Mouse (Mus musculus): Measurements from ENCODE around the gene Supt16.

Gene Supt16

DNA sequence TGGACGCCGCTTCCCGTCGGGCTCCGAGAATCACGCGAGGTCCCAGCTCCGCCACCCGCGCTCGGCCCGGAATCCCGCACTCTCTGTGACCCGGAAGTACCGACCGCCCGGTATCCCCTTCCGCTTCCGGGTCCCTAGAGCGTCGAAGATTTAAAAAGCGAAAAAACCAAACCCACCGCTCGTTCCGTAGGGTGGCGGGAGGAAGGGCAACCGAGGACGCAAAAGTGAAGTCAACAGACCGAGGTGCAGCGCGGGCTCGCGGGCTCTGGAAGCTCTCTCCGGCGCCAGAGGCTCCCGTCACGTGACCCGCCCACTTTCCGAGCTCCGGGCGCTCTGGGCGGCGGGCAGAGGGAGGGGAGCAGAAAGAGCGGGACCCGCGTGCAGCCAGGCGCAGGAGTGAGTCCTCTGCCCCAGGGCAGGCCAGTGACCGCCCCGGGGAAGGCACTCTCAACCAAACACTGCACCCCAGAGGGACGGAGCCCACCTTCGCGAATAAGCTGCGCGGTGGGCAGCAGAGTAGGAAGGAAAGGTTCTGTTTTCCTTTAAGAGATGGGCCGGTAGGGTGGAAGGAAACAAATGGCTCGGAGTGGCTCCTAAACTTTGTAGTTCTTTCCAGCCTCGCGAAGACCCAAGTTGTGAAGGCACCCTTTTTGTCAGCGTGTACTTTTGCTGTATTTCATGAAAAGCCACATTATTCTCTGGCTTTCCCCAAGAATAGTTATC lies at the start of gene Supt16:
TSS of gene Supt16 (minus strand) at position 261 of the 723 bp plus-strand sequence.
- CTCF ChIA-PET: interaction anchor here (0.5 to 2.0 kb wide), 14 partner anchors 9 to 188 kb away, joined by 3 to 10 read pairs (median 3); partner anchors contain the start of genes Rab2b (in 2 of the 4), Tox4 (in 2 of the 4) and Hnrnpc (in 1 of the 4)
- POLR2A ChIA-PET: interaction anchor here (0.5 to 9.1 kb wide), 87 partner anchors 9 to 293 kb away, joined by 3 to 109 read pairs (median 5); partner anchors contain the start of genes Hnrnpc (in 4 of the 4), Chd8 (in 3 of the 4), Tox4 (in 3 of the 4) and Mettl3 (in 2 of the 4)

GRCm38 (mm10) chr14:52246129-52246528 lies 48.9 kb upstream of the Supt16 start:
- ChIA-PET CTCF (interaction anchor here in 1 of 4 experiments (1.5 kb wide), 1 partner anchor 11 kb away, joined by 5 read pairs; the partner anchor contains the start of gene Chd8), POLR2A (interaction anchor here in 2 of 4 experiments (0.9 to 1.7 kb wide), 5 partner anchors 9 to 19 kb away, joined by 3 to 9 read pairs (median 4); partner anchors contain the start of gene Chd8 (in 1 of the 2))

- POLR2A ChIA-PET: interaction anchor here (0.6 to 6.4 kb wide), 85 partner anchors 8 to 361 kb away, joined by 3 to 92 read pairs (median 5); partner anchors contain the start of genes Chd8 (in 4 of the 4), Rab2b (in 4 of the 4), Tox4 (in 4 of the 4) and Hnrnpc (in 3 of the 4)
- CTCF ChIA-PET: interaction anchor here (0.5 to 1.8 kb wide), 17 partner anchors 12 to 374 kb away, joined by 3 to 23 read pairs (median 5); partner anchors contain the start of genes Chd8 (in 3 of the 4), Tox4 (in 3 of the 4), Rab2b (in 2 of the 4) and Hnrnpc (in 1 of the 4)
Measured at GRCm38 (mm10) chr14:52244690-52245042, 47.5 kb upstream of the Supt16 start.

DNA sequence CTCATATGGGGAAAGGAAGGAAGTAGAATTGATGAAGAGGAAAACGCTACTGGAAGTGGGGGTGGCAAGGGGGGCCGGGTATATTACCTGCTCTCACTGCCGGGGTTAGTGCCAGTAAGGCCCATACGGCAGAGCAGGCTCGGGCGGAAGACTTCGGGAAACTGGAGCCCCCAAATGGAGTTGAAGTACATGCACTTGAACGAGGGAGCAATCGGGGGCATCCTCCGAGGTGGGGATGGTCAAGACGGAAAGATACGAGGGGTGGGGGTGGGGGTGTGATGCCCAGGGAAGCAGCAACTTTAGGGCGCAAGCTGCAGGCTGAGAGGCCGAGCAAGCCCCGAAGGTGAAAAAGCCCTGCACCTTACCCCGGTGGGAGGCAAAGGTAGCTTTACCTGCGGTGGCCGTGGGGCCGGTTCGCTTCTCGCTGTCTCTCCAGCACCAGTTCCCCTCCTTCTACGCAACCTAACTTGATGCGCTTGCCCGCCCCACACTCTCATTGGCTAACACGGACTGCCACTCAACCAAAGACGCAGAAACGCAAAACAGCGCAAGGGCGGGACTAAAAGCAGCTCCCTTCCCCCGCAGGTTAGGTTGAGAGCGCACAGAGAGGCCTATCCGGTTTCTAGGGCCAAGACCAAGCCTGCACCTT lies 46.9 kb upstream of the Supt16 start:
- ChIA-PET CTCF (interaction anchor here (0.5 to 1.8 kb wide), 18 partner anchors 12 to 373 kb away, joined by 3 to 23 read pairs (median 5); partner anchors contain the start of genes Chd8 (in 3 of the 4), Tox4 (in 3 of the 4), Rab2b (in 2 of the 4) and Hnrnpc (in 1 of the 4)), POLR2A (interaction anchor here (0.6 to 6.4 kb wide), 89 partner anchors 8 to 360 kb away, joined by 3 to 92 read pairs (median 5); partner anchors contain the start of genes Chd8 (in 4 of the 4), Rab2b (in 4 of the 4), Tox4 (in 4 of the 4) and Hnrnpc (in 3 of the 4))

- ChIA-PET POLR2A (interaction anchor here in 2 of 4 experiments (1.0 to 2.4 kb wide), 10 partner anchors 8 to 132 kb away, joined by 3 to 10 read pairs (median 7); partner anchors contain the start of genes Chd8 (in 1 of the 2), Hnrnpc (in 1 of the 2) and Supt16 (in 1 of the 2)), CTCF (interaction anchor here in 2 of 4 experiments (0.6 to 1.3 kb wide), 3 partner anchors 21 to 184 kb away, joined by 3 to 5 read pairs (median 3); partner anchors contain the start of genes Chd8 (in 1 of the 2), Rab2b (in 1 of the 2) and Tox4 (in 1 of the 2))
Measured at GRCm38 (mm10) chr14:52236216-52236615, 39.0 kb upstream of the Supt16 start.

DNA sequence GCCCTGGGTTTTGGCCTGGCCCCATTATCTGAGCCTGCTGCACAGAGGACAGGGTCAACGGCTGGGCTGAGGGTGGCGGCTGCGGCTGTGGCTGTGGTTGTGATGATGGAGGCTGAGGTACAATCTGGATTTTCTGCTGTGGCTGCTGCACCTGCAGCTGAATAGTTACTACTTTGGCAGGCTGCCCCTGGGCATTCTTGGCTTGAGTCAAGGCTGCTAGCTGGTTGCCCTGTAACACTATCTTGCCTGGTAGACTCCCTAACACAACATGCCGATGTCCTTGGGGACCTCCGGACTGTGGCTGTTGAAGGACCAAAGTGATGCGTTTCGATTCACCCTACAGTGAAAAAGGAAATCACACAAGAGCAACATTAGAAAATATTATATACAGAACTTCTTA lies 37.9 kb upstream of the Supt16 start:
- CTCF ChIA-PET: no interaction called here
- POLR2A ChIA-PET: interaction anchor here in 2 of 4 experiments (0.6 to 2.0 kb wide), 6 partner anchors 9 to 131 kb away, joined by 3 to 7 read pairs (median 3); partner anchors contain the start of gene Chd8 (in 1 of the 2)

- CTCF ChIA-PET: interaction anchor here (0.6 to 1.7 kb wide), 11 partner anchors 10 to 320 kb away, joined by 3 to 15 read pairs (median 5); partner anchors contain the start of genes Chd8 (in 2 of the 4), Rab2b (in 1 of the 4) and Tox4 (in 1 of the 4)
- POLR2A ChIA-PET: interaction anchor here in 3 of 4 experiments (0.6 to 3.7 kb wide), 31 partner anchors 8 to 155 kb away, joined by 3 to 26 read pairs (median 4); partner anchors contain the start of genes Chd8 (in 3 of the 3), Rab2b (in 2 of the 3), Supt16 (in 2 of the 3) and Tox4 (in 2 of the 3)
Measured at GRCm38 (mm10) chr14:52232249-52232648, 35.0 kb upstream of the Supt16 start.

DNA sequence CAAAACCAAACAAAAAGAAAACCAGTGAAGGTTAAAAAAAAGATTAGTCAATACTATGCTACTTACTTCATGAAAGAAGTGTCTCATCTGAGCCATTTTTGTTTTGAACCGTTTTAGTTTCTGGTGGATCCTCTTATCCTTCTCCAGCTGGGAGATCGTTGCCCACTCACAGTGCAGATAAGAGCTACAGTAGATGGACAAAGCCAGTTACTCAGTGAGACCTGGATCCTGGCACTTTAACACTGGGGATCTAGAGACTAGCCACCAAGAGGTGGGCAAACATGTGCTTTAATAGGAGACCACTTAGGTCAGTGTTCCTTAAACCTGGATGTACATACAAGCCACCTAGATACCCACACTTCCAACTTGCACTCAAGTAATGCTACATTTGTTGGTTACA lies 28.8 kb upstream of the Supt16 start:
- ChIA-PET POLR2A (interaction anchor here in 2 of 4 experiments (0.8 to 1.4 kb wide), 3 partner anchors 18 to 41 kb away, joined by 3 to 5 read pairs (median 3); no protein-coding TSS in a partner anchor), CTCF (no interaction called here)

GRCm38 (mm10) chr14:52217261-52217660 lies 20.0 kb upstream of the Supt16 start:
- ChIA-PET CTCF (interaction anchor here in 1 of 4 experiments (0.6 kb wide), 1 partner anchor 11 kb away, joined by 5 read pairs; no protein-coding TSS in a partner anchor), POLR2A (interaction anchor here in 3 of 4 experiments (0.6 to 1.2 kb wide), 4 partner anchors 15 to 194 kb away, joined by 3 to 7 read pairs (median 3); partner anchors contain the start of gene Supt16 (in 1 of the 3))

DNA sequence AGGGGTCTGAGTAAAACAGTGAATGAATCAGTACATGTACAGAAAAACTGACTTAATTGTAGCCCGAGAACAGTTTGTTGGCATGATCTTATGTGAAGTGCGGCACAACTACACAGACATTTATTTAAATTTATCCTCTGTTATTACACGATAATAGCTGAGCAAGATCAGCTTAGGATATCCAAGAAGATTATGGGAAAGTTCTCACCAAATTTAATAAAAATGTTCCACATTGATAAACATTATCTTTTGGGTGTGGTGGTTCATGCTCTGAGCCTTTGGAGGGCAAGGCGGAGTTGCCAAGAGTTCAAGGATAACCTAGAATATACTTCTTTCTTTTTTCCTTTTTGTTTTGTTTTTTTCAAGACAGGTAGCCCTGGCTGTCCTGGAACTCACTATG lies 2.2 kb upstream of the Supt16 start:
- ChIA-PET POLR2A (interaction anchor here in 3 of 4 experiments (0.6 to 9.1 kb wide), 10 partner anchors 7 to 246 kb away, joined by 3 to 109 read pairs (median 18); partner anchors contain the start of genes Hnrnpc (in 1 of the 3), Rab2b (in 1 of the 3) and Tox4 (in 1 of the 3)), CTCF (no interaction called here)

- ChIA-PET POLR2A (interaction anchor here (0.5 to 9.1 kb wide), 45 partner anchors 8 to 305 kb away, joined by 3 to 109 read pairs (median 5); partner anchors contain the start of genes Hnrnpc (in 4 of the 4), Chd8 (in 3 of the 4), Mettl3 (in 2 of the 4) and Rab2b (in 2 of the 4)), CTCF (interaction anchor here in 2 of 4 experiments (0.8 to 1.3 kb wide), 3 partner anchors 9 to 52 kb away, joined by 3 to 4 read pairs (median 3); no protein-coding TSS in a partner anchor)
Measured at GRCm38 (mm10) chr14:52198141-52198540, 925 bp upstream of the Supt16 start.

DNA sequence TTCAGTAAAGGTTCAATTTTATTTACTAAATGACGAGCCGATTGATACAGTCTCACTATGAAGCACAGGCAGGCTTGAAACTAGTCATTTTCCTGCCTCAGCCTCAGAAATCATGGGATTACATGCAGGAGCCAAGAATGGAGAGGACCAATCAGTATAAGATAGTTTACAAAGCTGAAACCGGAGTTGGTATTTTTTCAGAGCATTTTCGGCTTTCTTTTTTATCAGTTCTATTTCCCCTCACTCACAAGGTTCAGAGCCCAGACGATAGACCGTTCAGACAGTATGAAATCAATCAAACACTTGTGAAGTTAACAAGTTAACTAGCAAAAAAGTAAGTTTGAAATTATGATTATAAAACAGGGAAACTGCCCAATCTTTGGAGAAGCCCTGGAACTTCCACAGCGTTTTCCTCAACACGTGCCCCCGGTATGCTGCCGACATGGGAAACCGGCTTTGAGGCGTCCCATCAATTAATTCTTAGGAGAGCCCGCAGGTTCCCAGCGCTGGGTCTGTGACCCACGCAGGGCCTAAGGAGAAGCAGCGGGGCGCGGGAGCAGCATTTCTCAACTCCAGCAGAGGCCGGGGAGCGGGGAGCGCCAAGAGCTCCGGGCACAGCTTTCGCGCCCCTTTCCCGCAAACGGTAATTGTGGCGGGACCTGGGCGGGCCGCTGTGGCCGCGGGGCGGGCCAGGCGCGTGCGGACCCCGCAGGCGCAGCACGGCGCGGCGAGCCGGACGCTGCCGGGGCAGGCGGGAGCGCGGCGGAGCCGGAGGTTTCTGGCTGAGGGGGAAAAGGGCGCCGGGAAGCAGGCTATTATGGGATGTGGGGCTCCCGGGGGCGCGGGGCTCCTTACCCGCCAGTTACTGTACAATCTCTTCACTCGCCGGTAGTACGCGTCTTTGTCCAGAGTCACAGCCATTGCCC lies 723 bp downstream of the Supt16 start:
- POLR2A ChIA-PET: interaction anchor here (0.5 to 9.1 kb wide), 103 partner anchors 9 to 293 kb away, joined by 3 to 109 read pairs (median 4); partner anchors contain the start of genes Hnrnpc (in 4 of the 4), Chd8 (in 3 of the 4), Tox4 (in 3 of the 4) and Mettl3 (in 2 of the 4)
- CTCF ChIA-PET: interaction anchor here (0.6 to 2.0 kb wide), 33 partner anchors 9 to 883 kb away, joined by 3 to 10 read pairs (median 3); partner anchors contain the start of genes Hnrnpc (in 1 of the 4), Rab2b (in 1 of the 4) and Tox4 (in 1 of the 4)

GRCm38 (mm10) chr14:52195691-52196090 lies 1.5 kb downstream of the Supt16 start:
- CTCF ChIA-PET: interaction anchor here (0.5 to 2.0 kb wide), 28 partner anchors 9 to 882 kb away, joined by 3 to 10 read pairs (median 4); partner anchors contain the start of genes Rab2b (in 1 of the 4) and Tox4 (in 1 of the 4)
- POLR2A ChIA-PET: interaction anchor here (0.6 to 9.1 kb wide), 45 partner anchors 8 to 190 kb away, joined by 3 to 109 read pairs (median 5); partner anchors contain the start of genes Mettl3 (in 2 of the 4), Rab2b (in 2 of the 4), Tox4 (in 2 of the 4) and Chd8 (in 1 of the 4)

DNA sequence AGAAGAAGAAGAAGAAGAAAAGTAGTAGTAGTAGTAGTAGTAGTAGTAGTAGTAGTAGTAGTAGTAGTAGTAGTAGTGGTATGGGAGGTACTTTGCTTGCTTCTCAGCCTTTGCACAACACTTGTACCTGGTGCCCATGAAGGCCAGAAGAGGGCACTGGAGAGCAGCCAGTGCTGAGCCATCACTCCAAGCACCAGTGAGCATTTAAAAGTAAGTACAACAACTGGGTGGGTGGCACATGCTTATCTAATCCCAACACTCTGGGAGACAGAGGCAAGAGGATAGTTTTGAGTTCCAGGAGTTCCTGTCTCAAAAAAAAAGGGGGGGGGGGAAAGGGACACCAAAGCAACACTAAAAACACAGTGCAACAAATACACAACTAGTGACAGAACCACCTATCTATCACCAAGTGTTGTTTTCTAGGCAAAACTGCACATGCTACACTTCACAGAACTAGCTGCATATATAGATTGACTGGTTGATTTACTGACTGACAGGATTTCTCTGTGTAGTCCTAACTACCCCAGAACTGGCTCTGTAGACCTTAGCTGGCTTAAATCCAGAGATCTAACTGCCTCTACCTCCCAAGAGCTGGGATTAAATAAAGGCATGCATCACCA lies 6.4 kb downstream of the Supt16 start:
- ChIA-PET POLR2A (interaction anchor here (0.6 to 9.1 kb wide), 23 partner anchors 9 to 1353 kb away, joined by 3 to 69 read pairs (median 4); partner anchors contain the start of genes Hnrnpc (in 2 of the 4), Mettl3 (in 1 of the 4), Rab2b (in 1 of the 4) and Tox4 (in 1 of the 4)), CTCF (interaction anchor here in 3 of 4 experiments (0.5 to 1.7 kb wide), 8 partner anchors 10 to 148 kb away, joined by 3 to 7 read pairs (median 3); partner anchors contain the start of genes Chd8 (in 1 of the 3) and Mettl3 (in 1 of the 3))

GRCm38 (mm10) chr14:52189519-52189918 lies 7.7 kb downstream of the Supt16 start:
- ChIA-PET CTCF (interaction anchor here in 2 of 4 experiments (0.7 to 0.9 kb wide), 2 partner anchors 14 to 107 kb away, joined by 3 read pairs; no protein-coding TSS in a partner anchor), POLR2A (interaction anchor here in 2 of 4 experiments (0.6 to 10.3 kb wide), 8 partner anchors 7 to 112 kb away, joined by 3 to 109 read pairs (median 3); partner anchors contain the start of gene Supt16 (in 1 of the 2))
